Mouse (Mus musculus) G1E (cell line): ENCODE measurements around the gene Wwox.

Experiments
- CTCF ChIP-seq: IDR thresholded peaks from 2 replicates; pipeline ENCODE4 v1.5.1; 2012; ENCODE audit warnings: low read depth, low read length, inconsistent platforms, mixed read lengths
- GATA1 ChIP-seq: IDR thresholded peaks from 2 replicates; pipeline ENCODE4 v1.6.1; 2012; ENCODE audit warnings: borderline replicate concordance, low read length, inconsistent platforms, mixed read lengths
- GATA2 ChIP-seq: IDR thresholded peaks from 2 replicates; pipeline ENCODE4 v1.6.1; 2012; ENCODE audit warnings: low read depth, low read length, inconsistent platforms, borderline replicate concordance
- TAL1 ChIP-seq: conservative IDR thresholded peaks from 2 replicates; pipeline ENCODE4 v1.6.1; 2012; ENCODE audit warnings: low read depth, low read length, inconsistent platforms, mixed read lengths

GRCm38 (mm10) chr8:114677551-114678127, 238.2 kb downstream of the Wwox start:
- no peak for TF ChIP-seq CTCF
- TF ChIP-seq GATA2: no peak
- no peak for TF ChIP-seq GATA1
- TF ChIP-seq TAL1: no peak
